Mouse (Mus musculus) left cerebral cortex, postnatal 10 days (tissue): ENCODE data around the gene Crat. TPM values are rescaled to one million over a fixed set of nuclear protein-coding genes. Genes with fewer than 3 reads are reported as not detected.
"Not testable (repeated sequence)": the region's sequence is repeated elsewhere in the genome, so short reads cannot be mapped to it uniquely, and the experiment has no call there.

Experiments used
- DNase-seq, 2 experiments: peaks; one replicate each; pipeline ENCODE4 v3.0.0; 2021 to 2022; ENCODE audit warnings: low spot score in 2 of 2, mixed read lengths in 1 of 2; ENCODE audit errors: extremely low spot score in 1 of 2
- intact Hi-C: fragments of 180-260 bp; cut with DNase I; formaldehyde crosslinking; loops from one replicate; pipeline ENCODE4 v1.15.1; 2025
- total RNA-seq, 2 experiments: library from RNA; stranded (reverse); gene quantifications; 2 replicates each; pipeline ENCODE4 v1.2.3; 2021

Crat gene
- total RNA-seq, 2 experiments from 2014 or later: 39.7 to 40.3 TPM

GRCm38 (mm10) chr2:30441518-30442497 lies 26.2 kb upstream of the Crat start:
- intact Hi-C loops: loop anchor here (2.0 to 5.0 kb wide), 2 partner anchors 353 to 490 kb away; no protein-coding TSS in a partner anchor
- peak; percentile 74 to 88 for DNase-seq

GRCm38 (mm10) chr2:30440701-30441517 lies 25.3 kb upstream of the Crat start:
- intact Hi-C loops: loop anchor here (2.0 to 5.0 kb wide), 2 partner anchors 354 to 491 kb away; no protein-coding TSS in a partner anchor
- DNase-seq: peak; percentile 73 to 82

GRCm38 (mm10) chr2:30440211-30440700 lies 24.6 kb upstream of the Crat start:
- peak in 1 of 2 experiments; percentile 52 for DNase-seq
- intact Hi-C loops: loop anchor here (2.0 to 5.0 kb wide), 2 partner anchors 355 to 492 kb away; no protein-coding TSS in a partner anchor

GRCm38 (mm10) chr2:30439631-30440030 lies 24.0 kb upstream of the Crat start:
- DNase-seq: no peak
- intact Hi-C loops: loop anchor here (2.0 to 5.0 kb wide), 2 partner anchors 355 to 493 kb away; no protein-coding TSS in a partner anchor

- peak in 1 of 2 experiments; percentile 40 for DNase-seq
- intact Hi-C loops: no loop called here
Measured at GRCm38 (mm10) chr2:30437791-30438190, 22.2 kb upstream of the Crat start.

- intact Hi-C loops: no loop called here
- DNase-seq: no peak
Measured at GRCm38 (mm10) chr2:30436809-30437208, 21.2 kb upstream of the Crat start.

- DNase-seq: peak in 1 of 2 experiments; percentile 68
- intact Hi-C loops: no loop called here
Measured at GRCm38 (mm10) chr2:30436156-30436545, 20.5 kb upstream of the Crat start.

- intact Hi-C loops: no loop called here
- DNase-seq: peak; percentile 69 to 73
Measured at GRCm38 (mm10) chr2:30435326-30436155, 19.9 kb upstream of the Crat start.

- intact Hi-C loops: no loop called here
- no peak for DNase-seq
Measured at GRCm38 (mm10) chr2:30429156-30429555, 13.5 kb upstream of the Crat start.

- no peak for DNase-seq
Measured at GRCm38 (mm10) chr2:30421432-30421831, 5.8 kb upstream of the Crat start.

GRCm38 (mm10) chr2:30419112-30419511 lies 3.5 kb upstream of the Crat start:
- no peak for DNase-seq
- intact Hi-C loops: no loop called here

More at GRCm38 (mm10) chr2:30421432-30421831, 5.8 kb upstream of the Crat start:
- intact Hi-C loops: no loop called here

- intact Hi-C loops: no loop called here
Measured at GRCm38 (mm10) chr2:30418259-30418658, 2.6 kb upstream of the Crat start.

GRCm38 (mm10) chr2:30417595-30418165 lies 2.1 kb upstream of the Crat start:
- no peak for DNase-seq
- intact Hi-C loops: no loop called here

More at GRCm38 (mm10) chr2:30418259-30418658, 2.6 kb upstream of the Crat start:
- no peak for DNase-seq

- intact Hi-C loops, DNase-seq: not testable (repeated sequence)
Measured at GRCm38 (mm10) chr2:30417154-30417553, 1.5 kb upstream of the Crat start.

GRCm38 (mm10) chr2:30416649-30416965 lies 994 bp upstream of the Crat start:
- no peak for DNase-seq
- intact Hi-C loops: no loop called here

- intact Hi-C loops: no loop called here
Measured at GRCm38 (mm10) chr2:30415936-30416648, 479 bp upstream of the Crat start, which contains the start of gene Ptpa. Ptpa (plus strand) TSS chr2:30416039.

GRCm38 (mm10) chr2:30414681-30415080 lies 932 bp downstream of the Crat start:
- intact Hi-C loops: no loop called here
- no peak for DNase-seq

More at GRCm38 (mm10) chr2:30415936-30416648, 479 bp upstream of the Crat start, which contains the start of gene Ptpa:
- DNase-seq: peak; percentile 91 to 96
